10 mouse cellular contexts compared by ENCODE assay signal in the genomic region with DNA sequence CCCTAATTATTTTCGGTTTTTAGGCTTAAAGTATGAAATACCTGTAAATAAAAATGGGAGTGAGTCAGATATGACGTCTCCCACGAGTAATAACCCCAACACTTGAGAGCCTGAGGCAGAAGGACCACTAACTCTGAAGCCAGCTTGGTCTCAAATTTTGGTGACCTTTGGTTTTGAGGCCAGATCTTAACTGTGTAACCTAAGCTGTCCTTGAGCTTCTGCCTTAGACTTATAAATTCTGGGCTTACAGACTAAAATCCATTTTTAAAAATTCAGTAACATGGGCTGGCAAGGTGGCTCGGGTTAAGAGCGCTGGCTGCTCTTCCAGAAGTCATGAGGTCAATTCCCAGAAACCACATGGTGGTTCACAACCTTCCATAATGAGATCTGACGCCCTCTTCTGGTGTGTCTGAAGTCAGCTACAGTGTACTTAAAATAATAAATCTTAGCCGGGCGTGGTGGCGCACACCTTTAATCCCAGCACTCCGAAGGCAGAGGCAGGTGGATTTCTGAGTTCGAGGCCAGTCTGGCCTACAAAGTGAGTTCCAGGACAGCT. TPM values are rescaled to one million over a fixed set of nuclear protein-coding genes. Genes with fewer than 3 reads are reported as not detected.
DNase-seq lines count a peak whose midpoint lies in the region; ATAC-seq lines count a peak whose summit lies in the region.
"Had no signal": no experiment of that assay in that cellular context is flagged by ENCODE, and none has a peak within 500 bp of the region (broad histone marks: within the 10 kb centered on the region; RNA-seq: fewer than 3 reads in every experiment).

No protein-coding gene starts in this region.

- ATAC-seq in forebrain, embryonic 15.5 days (replicated peaks): no peak
- ATAC-seq in forebrain, embryonic 14.5 days: no peak
- no peak for ATAC-seq in limb, embryonic 13.5 days (ENCODE audit: low FRiP score, low read depth)
- no peak for ATAC-seq in embryonic facial prominence, embryonic 15.5 days (ENCODE audit: insufficient number of reproducible peaks, low FRiP score, low TSS enrichment, low read depth)
- no peak for ATAC-seq in stomach, embryonic 14.5 days (ENCODE audit: insufficient number of reproducible peaks, insufficient read depth, low FRiP score, low read depth)

- H3K4me2 ChIP-seq in forebrain, embryonic 15.5 days (replicated peaks): peak overlapping the region; percentile 98; the same call in 1 of the 2 replicates
- H3K4me2 ChIP-seq in forebrain, embryonic 14.5 days (ENCODE audit: low read length): no peak overlapping the region
- peak overlapping the region; percentile 86 for H3K4me2 ChIP-seq in limb, embryonic 13.5 days (replicated peaks)
- 0 out of 2 replicates have a peak overlapping the region, but pooled peaks have one; percentile 93 for H3K4me2 ChIP-seq in embryonic facial prominence, embryonic 15.5 days (replicated peaks)
- 0 out of 2 replicates have a peak overlapping the region, but pooled peaks have one; percentile 78 for H3K4me2 ChIP-seq in stomach, embryonic 14.5 days (replicated peaks; ENCODE audit: low read depth, low read length)

- no peak for DNase-seq in forebrain, embryonic 14.5 days (ENCODE audit: low spot score)
- no peak for DNase-seq in limb, embryonic 10.5 days (ENCODE audit: low spot score)
- DNase-seq in retina, postnatal 1 day: no peak
- no peak for DNase-seq in embryo, embryonic 9.5 days (ENCODE audit: extremely low spot score)
- DNase-seq: cerebellum, adult 9-11 months had no signal

- H3K9me3 ChIP-seq in forebrain, embryonic 15.5 days: no peaks in the 10 kb centered on the region
- H3K9me3 ChIP-seq in forebrain, embryonic 14.5 days (replicated peaks; ENCODE audit: control insufficient read depth, low read length): no peaks in the 10 kb centered on the region
- no peaks in the 10 kb centered on the region for H3K9me3 ChIP-seq in limb, embryonic 13.5 days
- no peaks in the 10 kb centered on the region for H3K9me3 ChIP-seq in limb, embryonic 10.5 days (replicated peaks)
- no peaks in the 10 kb centered on the region for H3K9me3 ChIP-seq in embryonic facial prominence, embryonic 15.5 days (replicated peaks)
- no peaks in the 10 kb centered on the region for H3K9me3 ChIP-seq in stomach, embryonic 14.5 days (ENCODE audit: control insufficient read depth, low read depth, low read length)
- H3K9me3 ChIP-seq: hindbrain, embryonic 13.5 days had no signal

- H3K4me3 ChIP-seq in forebrain, embryonic 15.5 days: no peak overlapping the region
- H3K4me3 ChIP-seq in forebrain, embryonic 14.5 days (ENCODE audit: low read depth, low read length): no peak overlapping the region
- H3K4me3 ChIP-seq in limb, embryonic 13.5 days: no peak overlapping the region
- no peak overlapping the region for H3K4me3 ChIP-seq in limb, embryonic 10.5 days
- H3K4me3 ChIP-seq in embryonic facial prominence, embryonic 15.5 days (replicated peaks): 0 out of 2 replicates have a peak overlapping the region, but pooled peaks have one; percentile 49
- peak overlapping the region; percentile 35; the same call in 1 of the 2 replicates for H3K4me3 ChIP-seq in stomach, embryonic 14.5 days (ENCODE audit: low read depth, low read length)

- no peaks in the 10 kb centered on the region for H3K36me3 ChIP-seq in forebrain, embryonic 15.5 days
- no peaks in the 10 kb centered on the region for H3K36me3 ChIP-seq in forebrain, embryonic 14.5 days (ENCODE audit: control insufficient read depth, insufficient read depth, low read length)
- H3K36me3 ChIP-seq in limb, embryonic 13.5 days: no peaks in the 10 kb centered on the region
- no peaks in the 10 kb centered on the region for H3K36me3 ChIP-seq in limb, embryonic 10.5 days
- no peaks in the 10 kb centered on the region for H3K36me3 ChIP-seq in embryonic facial prominence, embryonic 15.5 days
- H3K36me3 ChIP-seq in stomach, embryonic 14.5 days (ENCODE audit: control insufficient read depth, insufficient read depth, low read length): no peaks in the 10 kb centered on the region
- H3K36me3 ChIP-seq: hindbrain, embryonic 13.5 days had no signal

- no peak overlapping the region for H3K27ac ChIP-seq in forebrain, embryonic 15.5 days (replicated peaks)
- no peak overlapping the region for H3K27ac ChIP-seq in forebrain, embryonic 14.5 days (ENCODE audit: low read depth, low read length)
- no peak overlapping the region for H3K27ac ChIP-seq in limb, embryonic 13.5 days
- H3K27ac ChIP-seq in limb, embryonic 10.5 days: no peak overlapping the region
- no peak overlapping the region for H3K27ac ChIP-seq in embryonic facial prominence, embryonic 15.5 days (replicated peaks)
- no peak overlapping the region for H3K27ac ChIP-seq in stomach, embryonic 14.5 days (ENCODE audit: low read length)
- H3K27ac ChIP-seq: hindbrain, embryonic 13.5 days had no signal

- peaks cover 37% of the 10 kb centered on the region for H3K27me3 ChIP-seq in forebrain, embryonic 15.5 days
- H3K27me3 ChIP-seq in forebrain, embryonic 14.5 days (replicated peaks; ENCODE audit: control insufficient read depth, insufficient read depth, low read length): peaks cover 40% of the 10 kb centered on the region
- peaks cover 100% of the 10 kb centered on the region for H3K27me3 ChIP-seq in limb, embryonic 13.5 days
- H3K27me3 ChIP-seq in limb, embryonic 10.5 days (ENCODE audit: low read depth, poor library complexity, severe bottlenecking): peaks cover 100% of the 10 kb centered on the region
- peaks cover 79% of the 10 kb centered on the region for H3K27me3 ChIP-seq in embryonic facial prominence, embryonic 15.5 days
- H3K27me3 ChIP-seq in stomach, embryonic 14.5 days (ENCODE audit: control insufficient read depth, insufficient read depth, low read length): peaks cover 34% of the 10 kb centered on the region

- H3K9ac ChIP-seq in forebrain, embryonic 15.5 days (replicated peaks): no peak overlapping the region
- H3K9ac ChIP-seq in forebrain, embryonic 14.5 days (ENCODE audit: low read length): no peak overlapping the region
- no peak overlapping the region for H3K9ac ChIP-seq in limb, embryonic 13.5 days
- no peak overlapping the region for H3K9ac ChIP-seq in embryonic facial prominence, embryonic 15.5 days
- H3K9ac ChIP-seq in stomach, embryonic 14.5 days (replicated peaks; ENCODE audit: low read depth, low read length): no peak overlapping the region
- H3K9ac ChIP-seq: hindbrain, embryonic 13.5 days had no signal

- peaks cover 25% of the 10 kb centered on the region for H3K4me1 ChIP-seq in forebrain, embryonic 15.5 days
- peaks cover 15% of the 10 kb centered on the region for H3K4me1 ChIP-seq in forebrain, embryonic 14.5 days (ENCODE audit: control insufficient read depth, insufficient read depth, low read length)
- H3K4me1 ChIP-seq in limb, embryonic 13.5 days: peaks cover 29% of the 10 kb centered on the region
- H3K4me1 ChIP-seq in limb, embryonic 10.5 days: peaks cover 28% of the 10 kb centered on the region
- peaks cover 29% of the 10 kb centered on the region for H3K4me1 ChIP-seq in embryonic facial prominence, embryonic 15.5 days
- H3K4me1 ChIP-seq in stomach, embryonic 14.5 days (ENCODE audit: control insufficient read depth, insufficient read depth, low read length): peaks cover 7% of the 10 kb centered on the region; the same call in 1 of the 2 replicates

- 60% methylated on average over 11 of the region's 11 CpGs for WGBS in forebrain, embryonic 15.5 days
- 56% methylated on average over 11 of the region's 11 CpGs for WGBS in forebrain, embryonic 14.5 days
- WGBS in limb, embryonic 13.5 days: 44% methylated on average over 11 of the region's 11 CpGs
- 49% methylated on average over 11 of the region's 11 CpGs for WGBS in limb, embryonic 10.5 days
- WGBS in embryonic facial prominence, embryonic 15.5 days: 43% methylated on average over 11 of the region's 11 CpGs
- 47% methylated on average over 11 of the region's 11 CpGs for WGBS in stomach, embryonic 14.5 days

RNA-seq across cellular contexts. Expression of a gene that starts 1.5 kb away (rescaled TPM):
- 35.4 and 38.4 TPM in 2 replicates for polyA plus RNA-seq in forebrain, embryonic 15.5 days (2015; fragmentation: Nextera tagmentation; extraction: Ambion mirVana)
- polyA plus RNA-seq in forebrain, embryonic 14.5 days (2014; fragmentation: Nextera tagmentation; extraction: Ambion mirVana): 29.4 and 47.5 TPM in 2 replicates
- 28.0 and 31.7 TPM in 2 replicates for polyA plus RNA-seq in limb, embryonic 13.5 days (2015; fragmentation: Nextera tagmentation; extraction: Ambion mirVana)
- polyA plus RNA-seq in limb, embryonic 10.5 days (2016; fragmentation: Nextera tagmentation; extraction: Ambion mirVana): 30.0 and 45.6 TPM in 2 replicates
- 83.3 and 95.7 TPM in 2 replicates for polyA plus RNA-seq in embryonic facial prominence, embryonic 15.5 days (2015; fragmentation: Nextera tagmentation; extraction: Ambion mirVana)
- polyA plus RNA-seq in stomach, embryonic 14.5 days (2014; fragmentation: Nextera tagmentation; extraction: Ambion mirVana): 310 and 332 TPM in 2 replicates

RNA-seq across cellular contexts. Expression of a gene that starts 5.0 kb away (rescaled TPM):
- 85.2 and 100 TPM in 2 replicates for polyA plus RNA-seq in forebrain, embryonic 15.5 days (2015; fragmentation: Nextera tagmentation; extraction: Ambion mirVana)
- 77.2 and 110 TPM in 2 replicates for polyA plus RNA-seq in forebrain, embryonic 14.5 days (2014; fragmentation: Nextera tagmentation; extraction: Ambion mirVana)
- 77.3 and 102 TPM in 2 replicates for polyA plus RNA-seq in limb, embryonic 13.5 days (2015; fragmentation: Nextera tagmentation; extraction: Ambion mirVana)
- polyA plus RNA-seq in limb, embryonic 10.5 days (2016; fragmentation: Nextera tagmentation; extraction: Ambion mirVana): 105 and 163 TPM in 2 replicates
- 290 and 306 TPM in 2 replicates for polyA plus RNA-seq in embryonic facial prominence, embryonic 15.5 days (2015; fragmentation: Nextera tagmentation; extraction: Ambion mirVana)
- 888 and 910 TPM in 2 replicates for polyA plus RNA-seq in stomach, embryonic 14.5 days (2014; fragmentation: Nextera tagmentation; extraction: Ambion mirVana)

RNA-seq across cellular contexts. Expression of a gene that starts 21.5 kb away (rescaled TPM):
- polyA plus RNA-seq in forebrain, embryonic 15.5 days (2015; fragmentation: Nextera tagmentation; extraction: Ambion mirVana): 249 and 258 TPM in 2 replicates
- polyA plus RNA-seq in forebrain, embryonic 14.5 days (2014; fragmentation: Nextera tagmentation; extraction: Ambion mirVana): 237 and 306 TPM in 2 replicates
- 0.99 and 1.2 TPM in 2 replicates for polyA plus RNA-seq in limb, embryonic 13.5 days (2015; fragmentation: Nextera tagmentation; extraction: Ambion mirVana)
- 0.30 TPM in 1 of 2 replicates, not detected in the other for polyA plus RNA-seq in limb, embryonic 10.5 days (2016; fragmentation: Nextera tagmentation; extraction: Ambion mirVana)
- 8.2 and 8.5 TPM in 2 replicates for polyA plus RNA-seq in embryonic facial prominence, embryonic 15.5 days (2015; fragmentation: Nextera tagmentation; extraction: Ambion mirVana)
- 3.6 and 6.4 TPM in 2 replicates for polyA plus RNA-seq in stomach, embryonic 14.5 days (2014; fragmentation: Nextera tagmentation; extraction: Ambion mirVana)

RNA-seq across cellular contexts. Expression of a gene that starts 36.9 kb away (rescaled TPM):
- polyA plus RNA-seq in forebrain, embryonic 15.5 days (2015; fragmentation: Nextera tagmentation; extraction: Ambion mirVana): not detected in 2 replicates
- not detected in 2 replicates for polyA plus RNA-seq in forebrain, embryonic 14.5 days (2014; fragmentation: Nextera tagmentation; extraction: Ambion mirVana)
- polyA plus RNA-seq in limb, embryonic 13.5 days (2015; fragmentation: Nextera tagmentation; extraction: Ambion mirVana): not detected in 2 replicates
- not detected in 2 replicates for polyA plus RNA-seq in limb, embryonic 10.5 days (2016; fragmentation: Nextera tagmentation; extraction: Ambion mirVana)
- polyA plus RNA-seq in embryonic facial prominence, embryonic 15.5 days (2015; fragmentation: Nextera tagmentation; extraction: Ambion mirVana): 6.3 and 16.6 TPM in 2 replicates
- not detected in 2 replicates for polyA plus RNA-seq in stomach, embryonic 14.5 days (2014; fragmentation: Nextera tagmentation; extraction: Ambion mirVana)
- polyA plus RNA-seq: hindbrain, embryonic 13.5 days had no signal

RNA-seq across cellular contexts. Expression of a gene that starts 40.4 kb away (rescaled TPM):
- 63.0 and 66.3 TPM in 2 replicates for polyA plus RNA-seq in forebrain, embryonic 15.5 days (2015; fragmentation: Nextera tagmentation; extraction: Ambion mirVana)
- 65.2 and 72.6 TPM in 2 replicates for polyA plus RNA-seq in forebrain, embryonic 14.5 days (2014; fragmentation: Nextera tagmentation; extraction: Ambion mirVana)
- 93.7 and 99.2 TPM in 2 replicates for polyA plus RNA-seq in limb, embryonic 13.5 days (2015; fragmentation: Nextera tagmentation; extraction: Ambion mirVana)
- 139 and 146 TPM in 2 replicates for polyA plus RNA-seq in limb, embryonic 10.5 days (2016; fragmentation: Nextera tagmentation; extraction: Ambion mirVana)
- polyA plus RNA-seq in embryonic facial prominence, embryonic 15.5 days (2015; fragmentation: Nextera tagmentation; extraction: Ambion mirVana): 63.5 and 66.1 TPM in 2 replicates
- 74.6 and 82.1 TPM in 2 replicates for polyA plus RNA-seq in stomach, embryonic 14.5 days (2014; fragmentation: Nextera tagmentation; extraction: Ambion mirVana)

Comparison
In these comparisons a context has a peak if more than half of its experiments do, and no peak if none do; other contexts are left out.
1. H3K4me3 ChIP-seq: peak in embryonic facial prominence, embryonic 15.5 days (single experiment) and stomach, embryonic 14.5 days (single experiment); none in forebrain, embryonic 15.5 days (single experiment), forebrain, embryonic 14.5 days (single experiment), limb, embryonic 13.5 days (single experiment) and limb, embryonic 10.5 days (single experiment).
2. RNA of a gene that starts 21.5 kb away (polyA plus RNA-seq): 237 to 306 TPM in forebrain, embryonic 14.5 days and 249 to 258 TPM in forebrain, embryonic 15.5 days; 8.2 to 8.5 TPM in embryonic facial prominence, embryonic 15.5 days, 3.6 to 6.4 TPM in stomach, embryonic 14.5 days, 0.99 to 1.2 TPM in limb, embryonic 13.5 days and 0.30 TPM in limb, embryonic 10.5 days; every median in the first group is over 10 times any median in the second.